Mouse (Mus musculus) right cerebral cortex, postnatal 14 days (tissue): Measurements from ENCODE around the gene Car4.
A peak's percentile ranks its signal among the peaks of the same experiment; 100 is the strongest.

Experiments used
- DNase-seq: peaks from one replicate; pipeline ENCODE4 v3.0.0; 2022

Car4 gene

GRCm38 (mm10) chr11:84957591-84958270 is at the start of gene Car4:
Gene Car4, plus strand, starts transcription at chr11:84957786.
- DNase-seq: peak; percentile 51

GRCm38 (mm10) chr11:84908480-84908879 is 49.1 kb upstream of the Car4 start:
- DNase-seq: no peak

DNA sequence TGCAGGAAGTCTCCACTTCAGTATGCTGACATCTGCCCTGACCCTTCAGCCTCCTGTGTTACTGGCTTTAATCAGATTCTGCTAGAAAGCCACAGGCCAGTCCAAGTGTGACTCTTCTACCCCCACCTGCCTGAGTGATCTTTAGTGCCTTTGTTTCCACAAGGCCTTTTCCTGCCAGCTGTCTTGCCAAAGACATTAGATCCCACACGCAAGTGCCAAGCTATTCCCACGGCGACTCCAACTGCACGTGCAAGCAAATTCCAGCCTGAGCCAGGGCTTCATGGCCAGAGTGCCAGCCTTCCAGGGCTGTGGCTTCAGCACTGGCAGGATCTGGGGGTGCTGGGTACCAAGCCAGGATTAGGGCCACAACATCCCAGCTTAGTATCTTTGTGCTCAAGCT is 47.2 kb upstream of the Car4 start:
- no peak for DNase-seq

DNA sequence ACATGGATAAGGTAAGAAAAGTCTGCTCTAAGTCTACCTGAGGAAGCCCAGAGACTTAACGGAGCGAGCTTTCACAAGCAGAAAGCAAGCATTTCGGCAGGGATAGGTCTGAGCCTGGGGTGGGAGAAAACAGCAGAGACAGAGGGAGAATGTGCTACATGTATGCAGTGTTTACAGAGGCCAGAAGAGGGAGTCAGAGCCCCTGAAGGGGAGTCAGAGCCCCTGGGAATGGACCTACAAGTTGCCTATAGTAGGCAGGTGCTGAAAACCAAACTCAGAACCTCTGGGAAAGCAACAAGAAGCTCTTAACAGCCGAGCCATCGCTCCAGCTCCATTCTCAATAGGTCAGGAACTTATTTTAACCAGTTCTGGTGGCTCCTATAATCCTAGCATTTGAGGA is 42.9 kb upstream of the Car4 start:
- no peak for DNase-seq

DNA sequence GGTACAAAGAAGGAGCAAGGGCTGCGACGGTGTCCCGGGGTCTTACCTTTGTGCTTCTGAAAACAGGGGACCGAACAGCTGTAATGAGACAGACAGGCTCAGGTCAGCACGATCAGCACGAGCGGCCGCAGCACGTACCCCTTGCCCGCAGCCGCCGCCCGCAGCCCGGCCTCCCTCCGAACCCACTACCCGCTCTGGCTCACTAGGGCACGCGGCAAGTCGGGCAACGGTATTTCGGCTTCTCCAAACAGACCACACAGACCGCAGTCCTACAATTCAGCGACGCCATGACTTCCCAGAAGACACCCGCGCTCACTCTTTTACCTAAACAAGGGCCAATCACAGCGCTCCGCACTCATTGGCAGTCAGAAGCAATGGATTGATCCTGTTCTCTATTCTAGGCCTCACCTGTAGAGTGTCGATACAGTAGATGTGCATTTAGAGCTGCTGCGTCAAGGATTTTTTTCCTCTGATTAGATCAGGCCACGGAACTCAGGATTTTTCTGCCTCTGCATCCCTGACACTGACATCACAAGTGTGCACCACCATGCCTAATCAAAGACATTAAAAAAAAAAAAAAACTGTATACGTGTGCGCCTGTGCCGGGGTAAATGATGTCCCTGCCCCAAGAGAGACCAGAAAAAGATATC is 41.4 kb upstream of the Car4 start, which contains the start of gene Znhit3:
TSS of gene Znhit3 (minus strand) at position 314 of the 650 bp plus-strand sequence.
- peak; percentile 73 for DNase-seq

- DNase-seq: no peak
These were observed 40.8 kb upstream of the Car4 start for GRCm38 (mm10) chr11:84916703-84917300.

- peak; percentile 95 for DNase-seq
These were observed 39.2 kb upstream of the Car4 start for GRCm38 (mm10) chr11:84918425-84918824.

GRCm38 (mm10) chr11:84919276-84919675 is 38.3 kb upstream of the Car4 start:
- peak; percentile 36 for DNase-seq

DNA sequence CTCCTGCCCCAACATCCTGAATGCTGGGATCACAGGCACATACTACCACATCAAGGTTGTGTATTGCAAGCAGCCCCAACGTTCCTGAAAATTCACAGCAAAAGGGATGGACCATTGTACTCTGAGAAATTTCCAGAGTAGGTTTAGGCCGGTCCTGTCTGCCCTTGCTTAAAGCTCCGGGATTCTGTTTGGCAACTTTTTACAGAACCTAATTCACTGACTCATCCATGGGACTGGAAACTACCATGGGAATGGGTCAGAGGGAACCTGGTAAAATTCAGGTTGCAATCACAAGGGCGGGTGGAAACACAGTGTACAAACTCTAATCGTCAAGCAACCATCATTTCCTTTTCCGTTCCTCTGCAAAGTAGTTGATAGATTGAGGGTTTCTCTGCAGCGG is 37.6 kb upstream of the Car4 start:
- no peak for DNase-seq

- DNase-seq: no peak
These were observed 36.6 kb upstream of the Car4 start for GRCm38 (mm10) chr11:84920981-84921380.

- DNase-seq: no peak
These were observed 25.3 kb upstream of the Car4 start for GRCm38 (mm10) chr11:84932261-84932660.

DNA sequence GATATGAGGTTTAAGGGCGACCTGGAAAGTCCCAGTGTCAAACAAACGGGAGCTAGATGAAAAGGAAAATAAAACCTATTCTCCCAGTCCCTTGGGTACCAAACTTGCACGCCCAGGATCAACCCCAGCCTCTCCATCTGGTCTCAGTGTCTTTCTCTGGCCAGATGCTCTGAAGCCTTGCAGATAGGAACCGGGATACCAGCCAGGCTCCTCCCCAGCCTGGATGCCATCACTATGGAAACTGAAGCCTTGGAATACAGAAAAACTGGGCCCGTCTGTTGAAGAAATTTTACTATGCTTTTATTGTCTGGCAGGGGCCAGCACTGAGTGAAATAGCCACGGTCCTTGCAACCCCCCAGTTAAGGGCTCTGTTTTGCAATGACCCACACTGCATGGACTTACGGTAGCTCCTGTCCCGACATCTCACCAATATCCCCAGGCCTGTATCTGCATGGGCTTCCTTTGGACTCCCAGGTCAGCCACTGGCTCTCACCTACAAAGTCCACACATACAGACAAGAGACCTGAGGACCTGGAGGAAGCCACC is 18.0 kb upstream of the Car4 start:
- DNase-seq: peak; percentile 60

GRCm38 (mm10) chr11:84940140-84940539 is 17.4 kb upstream of the Car4 start:
- DNase-seq: no peak

DNA sequence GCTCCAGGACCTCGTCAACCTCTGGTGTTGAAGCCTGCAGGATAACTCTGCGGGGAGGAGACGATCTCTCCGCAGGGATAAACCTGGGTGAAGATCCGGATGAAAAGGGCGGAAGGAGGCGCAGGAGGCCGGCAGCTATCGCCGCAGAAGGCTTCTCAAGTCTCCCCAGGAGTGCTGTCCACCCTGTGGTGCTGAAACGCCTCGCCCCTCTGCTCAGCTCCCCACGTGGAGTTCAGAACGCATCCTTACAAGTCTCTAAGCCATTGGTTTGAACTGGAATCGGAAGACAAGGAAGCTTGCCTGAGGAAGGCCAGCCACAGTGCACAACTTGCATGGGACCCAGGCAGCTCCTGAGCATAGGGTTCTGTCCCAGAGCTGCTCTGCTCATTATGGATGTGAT is 13.6 kb upstream of the Car4 start:
- no peak for DNase-seq

- DNase-seq: no peak
These were observed 12.7 kb upstream of the Car4 start for GRCm38 (mm10) chr11:84944639-84945435.

- DNase-seq: no peak
These were observed 11.7 kb upstream of the Car4 start for GRCm38 (mm10) chr11:84945841-84946240.

- no peak for DNase-seq
These were observed 10.4 kb upstream of the Car4 start for GRCm38 (mm10) chr11:84947206-84947605.

DNA sequence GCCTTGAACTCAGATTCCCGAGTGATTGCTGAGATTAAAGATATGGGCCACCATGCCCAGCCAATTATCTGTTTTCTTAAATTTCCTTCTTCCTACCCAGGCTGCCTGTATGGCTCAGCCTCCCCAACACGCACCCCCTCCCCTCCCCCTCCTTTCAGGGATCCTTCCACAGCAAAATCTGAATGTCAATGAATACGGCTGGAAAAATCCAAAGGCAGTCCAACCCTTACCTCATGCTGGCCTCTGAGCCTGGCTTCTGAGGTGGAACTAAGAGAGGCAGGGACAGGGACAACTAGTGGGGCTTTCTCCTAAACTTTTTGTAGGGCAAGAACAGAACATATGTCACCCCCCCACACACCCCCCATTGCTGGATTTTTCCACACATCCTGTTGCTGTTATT is 9.5 kb upstream of the Car4 start:
- no peak for DNase-seq

- no peak for DNase-seq
These were observed 9.1 kb upstream of the Car4 start for GRCm38 (mm10) chr11:84948526-84948925.

GRCm38 (mm10) chr11:84952611-84953010 is 5.0 kb upstream of the Car4 start:
- no peak for DNase-seq

DNA sequence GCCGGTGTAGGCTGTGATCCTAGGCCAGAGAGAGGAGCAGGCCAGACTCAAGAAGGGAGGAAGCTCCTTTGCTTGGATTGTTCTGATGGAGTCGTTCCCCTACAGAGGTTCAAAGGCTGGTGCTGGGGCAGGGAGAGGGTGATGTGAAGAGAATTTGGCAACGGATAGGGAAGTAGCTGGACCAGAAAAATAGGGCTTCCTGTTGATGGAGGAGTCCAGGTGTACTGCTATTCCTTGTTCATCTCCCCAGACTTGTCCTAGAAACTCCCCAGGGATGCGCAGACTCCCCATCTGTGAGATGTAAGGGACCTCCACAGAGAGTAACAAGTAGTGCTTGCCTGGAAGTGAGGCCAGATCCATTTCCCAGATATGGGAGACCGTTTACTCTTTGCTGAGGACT is 1.2 kb upstream of the Car4 start:
- no peak for DNase-seq

DNA sequence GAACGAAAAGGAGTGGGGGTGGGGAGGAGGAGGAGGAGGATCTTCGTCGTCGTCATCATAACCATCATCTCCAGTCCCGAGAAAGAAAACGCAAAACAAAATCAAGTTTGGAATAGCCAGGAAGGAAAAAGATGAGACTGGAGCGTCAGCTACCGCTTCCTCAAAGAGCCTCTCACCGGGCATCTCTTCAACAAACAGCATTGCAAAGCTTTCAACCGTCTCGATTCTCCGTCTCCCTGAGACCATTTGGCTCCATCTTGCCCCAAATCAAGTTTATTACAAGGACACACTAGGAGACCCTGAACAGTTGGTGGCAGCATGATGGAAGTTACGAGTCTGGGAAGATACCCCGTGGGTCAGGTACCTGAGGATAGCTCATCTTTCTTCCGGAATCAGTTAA is 415 bp upstream of the Car4 start:
- no peak for DNase-seq

GRCm38 (mm10) chr11:84958271-84958630 is 665 bp downstream of the Car4 start:
- DNase-seq: no peak
